Mouse (Mus musculus) embryonic fibroblast, embryonic 13.5 days (primary cell): Measurements from ENCODE around the gene Slc17a8.

Experiments
- CTCF ChIP-seq: IDR thresholded peaks from 2 replicates; pipeline ENCODE4 v1.5.1; 2011; ENCODE audit warnings: mild to moderate bottlenecking, control low read depth, low read length, moderate library complexity, borderline replicate concordance; ENCODE audit not compliant: insufficient read depth
- POLR2A ChIP-seq: IDR thresholded peaks from 2 replicates; pipeline ENCODE4 v1.6.1; 2011; ENCODE audit warnings: low read depth, mild to moderate bottlenecking, control low read depth, low read length, moderate library complexity

DNA sequence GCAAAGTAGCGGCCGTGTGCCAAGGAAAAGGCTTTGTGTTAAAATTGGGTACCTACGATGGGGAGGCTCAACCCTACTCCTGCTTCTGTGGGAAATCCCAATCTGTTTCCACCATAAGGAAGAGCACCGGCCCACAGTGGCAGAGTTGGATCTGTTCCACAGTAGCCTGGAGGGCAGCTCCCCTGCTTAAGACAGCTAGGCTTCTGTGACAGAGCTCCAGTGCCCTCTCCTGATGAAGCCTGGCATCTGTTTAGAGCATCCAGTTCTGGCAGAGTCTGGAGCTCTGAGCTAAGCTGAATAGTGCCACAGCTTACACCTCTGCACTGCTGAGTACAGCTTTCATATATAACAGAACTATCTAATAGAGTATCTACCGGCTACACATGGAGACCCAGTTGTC, 14.0 kb upstream of the Slc17a8 start:
- TF ChIP-seq POLR2A = no peak
- no peak for TF ChIP-seq CTCF
